Comparison of ENCODE assay signal across 8 mouse cellular contexts in the genomic region with DNA sequence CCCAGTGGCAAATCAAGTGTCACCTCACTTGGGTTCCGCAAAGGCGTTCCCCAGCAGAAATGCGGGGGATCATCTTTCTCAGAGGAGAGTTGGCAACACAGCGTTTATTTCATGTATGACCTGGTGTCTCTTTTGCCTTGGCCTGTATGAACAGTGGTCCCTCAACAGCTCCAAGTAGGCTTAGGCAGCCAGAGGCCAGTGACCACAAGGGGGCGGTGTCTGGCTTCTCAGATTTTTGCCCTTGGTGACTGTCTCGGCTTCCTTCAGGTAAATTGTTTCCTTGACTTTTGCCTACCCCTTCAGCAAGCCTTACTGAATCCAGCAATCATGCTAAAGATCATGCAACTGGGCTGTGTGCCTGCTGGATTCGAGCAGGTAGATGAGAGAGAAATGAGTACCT. TPM values are rescaled to one million over a fixed set of nuclear protein-coding genes. Genes with fewer than 3 reads are reported as not detected.
A peak's percentile ranks its signal among the peaks of the same experiment; 100 is the strongest.
DNase-seq lines count a peak whose midpoint lies in the region; ATAC-seq and TF ChIP-seq lines count a peak whose summit lies in the region.

No protein-coding gene starts in this region.

- DNase-seq in gastrocnemius, adult 2 months = peak; percentile 30
- DNase-seq in gastrocnemius, postnatal 36 days = no peak
- peak; percentile 9 for DNase-seq in urinary bladder, postnatal 14 days (ENCODE audit: low spot score)
- no peak for DNase-seq in urinary bladder, adult 2 months (ENCODE audit: low spot score)
- peak; percentile 31 for DNase-seq in kidney, postnatal 14 days
- peak; percentile 27 for DNase-seq in lung, postnatal 36 days
- peak; percentile 22 for DNase-seq in thymus, postnatal 0 days (ENCODE audit: low spot score)

- H3K4me3 ChIP-seq in gastrocnemius, adult 2 months = no peak overlapping the region

- peak; percentile 70 for TF ChIP-seq CTCF in gastrocnemius, adult 2 months (IDR thresholded peaks at IDR 0.05)

- peak; percentile 65; the same call in 1 of the 2 replicates for ATAC-seq in common myeloid progenitor, adult 5-6 weeks (replicated peaks; ENCODE audit: low read depth, poor library complexity, severe bottlenecking)

- intact Hi-C loops in gastrocnemius, adult 2 months (cut with DNase I) = no loop called here
- intact Hi-C loops in gastrocnemius, postnatal 36 days (cut with DNase I) = loop anchor here (10.0 kb wide), 1 partner anchor 894 kb away; no protein-coding TSS in a partner anchor

- no peak overlapping the region for H3K27ac ChIP-seq in gastrocnemius, adult 2 months

RNA-seq across cellular contexts. Expression of a gene that starts 48.6 kb away (rescaled TPM):
- total RNA-seq in gastrocnemius, adult 2 months (2021) = 1 to 10 TPM in 1 of 2 experiments, under 1 TPM in 1; 0.64 to 1.3 TPM
- total RNA-seq in gastrocnemius, postnatal 36 days (2021) = under 1 TPM; 0.43 to 0.52 TPM
- polyA plus RNA-seq in urinary bladder, adult 2 months (2012; rRNA removed) = 1.2 and 2.2 TPM in 2 replicates
- not detected in 2 replicates for total RNA-seq in common myeloid progenitor, adult 5-6 weeks (2017)
- 0.18 and 0.26 TPM in 2 replicates for polyA plus RNA-seq in thymus, postnatal 0 days (2015; fragmentation: Nextera tagmentation; extraction: Ambion mirVana)

Comparison
In these comparisons a context has a peak if more than half of its experiments do, and no peak if none do; other contexts are left out.
1. DNase-seq: peak in gastrocnemius, adult 2 months (single experiment), urinary bladder, postnatal 14 days (single experiment), kidney, postnatal 14 days (single experiment), lung, postnatal 36 days (single experiment) and thymus, postnatal 0 days (single experiment); none in gastrocnemius, postnatal 36 days (0 of 2) and urinary bladder, adult 2 months (single experiment).